Mouse (Mus musculus) gastrocnemius, postnatal 25 days (tissue): ENCODE data around the gene Zscan4-ps3. TPM values are rescaled to one million over a fixed set of nuclear protein-coding genes. Genes with fewer than 3 reads are reported as not detected.
"Not testable (repeated sequence)": the region's sequence is repeated elsewhere in the genome, so short reads cannot be mapped to it uniquely, and the experiment has no call there.

Experiments used
- DNase-seq: peaks from one replicate; pipeline ENCODE4 v3.0.0; 2022
- long read RNA-seq, 2 experiments: library from polyadenylated mRNA; stranded (forward); transcript quantifications; one replicate each; pipeline ENCODE4 v2.0.0; 2021
- total RNA-seq, 2 experiments: library from RNA; stranded (reverse); gene quantifications; 1 replicate in 1 of 2; 2 replicates in 1 of 2; pipeline ENCODE4 v1.2.3; 2021

Zscan4-ps3 gene
- not detected for total RNA-seq
- long read RNA-seq, experiment 1 = 0 reads
- long read RNA-seq, experiment 2 = 0 reads

GRCm38 (mm10) chr7:11609008-11609407, at the start of gene Zscan4-ps3:
Gene Zscan4-ps3 (plus strand): TSS chr7:11609308.
- not testable (repeated sequence) for DNase-seq

GRCm38 (mm10) chr7:11617082-11617481, 8.0 kb downstream of the Zscan4-ps3 start:
- not testable (repeated sequence) for DNase-seq

Other genes with a start within 250 kb of the Zscan4-ps3 start
- not detected for gene Zscan4f, start 211.4 kb upstream of the Zscan4-ps3 start, total RNA-seq
- not detected for gene Zscan4-ps2, start 95.0 kb upstream of the Zscan4-ps3 start, total RNA-seq
- not detected for gene Vmn1r72, start 70.8 kb downstream of the Zscan4-ps3 start, total RNA-seq
- gene Vmn1r73, start 121.0 kb downstream of the Zscan4-ps3 start, total RNA-seq = not detected
- not detected for gene Vmn1r74, start 224.7 kb downstream of the Zscan4-ps3 start, total RNA-seq